Mouse (Mus musculus): ENCODE data around the gene Ankrd12.

DNA sequence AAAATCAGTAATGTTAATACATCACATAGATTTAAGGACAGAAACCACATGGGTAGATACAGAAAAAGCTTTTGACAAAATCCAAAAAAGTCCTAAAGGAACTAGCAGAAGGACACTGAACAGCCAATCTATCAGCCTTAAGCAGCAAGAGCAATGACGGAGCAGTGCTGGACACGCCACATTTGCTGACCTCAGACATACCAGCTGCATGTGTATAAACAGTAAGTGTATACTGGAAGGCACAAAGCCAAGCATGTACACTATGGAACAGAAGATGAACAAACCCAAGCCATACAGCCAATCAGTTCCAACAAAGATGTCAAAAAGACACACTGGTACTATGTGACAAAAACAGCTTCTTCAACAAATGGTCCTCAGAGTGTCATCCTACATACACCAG, 19.7 kb downstream of the Ankrd12 start:
- TF ChIP-seq CTCF (conservative IDR thresholded peaks at IDR 0.05; ENCODE audit: low read length) (no peak), POU5F1 (IDR thresholded peaks at IDR 0.05; ENCODE audit: borderline replicate concordance, low read length) (no peak)

Measured in E14TG2a.4 (cell line).